Mouse (Mus musculus) MEL (cell line): ENCODE results near the gene Lrrc3c. TPM values are rescaled to one million over a fixed set of nuclear protein-coding genes. Genes with fewer than 3 reads are reported as not detected.
"Not testable (repeated sequence)": the region's sequence is repeated elsewhere in the genome, so short reads cannot be mapped to it uniquely, and the experiment has no call there.

Experiments used
- DNase-seq: peaks from one replicate; pipeline ENCODE4 v3.0.0; 2011; ENCODE audit warnings: low read depth, low spot score
- H3K27ac ChIP-seq: 2 replicates; pipeline ENCODE4 v1.5.1; 2012; ENCODE audit warnings: low read depth, mild to moderate bottlenecking, control low read depth, low read length, moderate library complexity; ENCODE audit not compliant: control insufficient read depth
- H3K27me3 ChIP-seq, 2 experiments: fragments of 150-350 bp in 1 of 2; sonication (generic) in 1 of 2; 2 replicates each; pipeline ENCODE4 v1.6.1; 2012; ENCODE audit warnings: low read length in 2 of 2, mild to moderate bottlenecking in 2 of 2, improper control_type of control experiment in 1 of 2, moderate library complexity in 1 of 2; ENCODE audit not compliant: insufficient read depth in 2 of 2, control insufficient read depth in 1 of 2
- H3K36me3 ChIP-seq, 2 experiments: 2 replicates each; pipeline ENCODE4 v1.6.1; 2012 to 2014; ENCODE audit warnings: low read length in 2 of 2, improper control_type of control experiment in 1 of 2, inconsistent platforms in 1 of 2, mild to moderate bottlenecking in 1 of 2; ENCODE audit not compliant: insufficient read depth in 2 of 2, control insufficient read depth in 1 of 2
- H3K4me1 ChIP-seq, 2 experiments: fragments of 150-350 bp in 1 of 2; sonication (generic) in 1 of 2; 2 replicates each; pipeline ENCODE4 v1.6.1; 2012; ENCODE audit warnings: low read length in 2 of 2, improper control_type of control experiment in 1 of 2, mild to moderate bottlenecking in 1 of 2; ENCODE audit not compliant: insufficient read depth in 2 of 2, control insufficient read depth in 1 of 2
- H3K4me3 ChIP-seq, 2 experiments: fragments of 150-350 bp in 1 of 2; sonication (generic) in 1 of 2; 2 replicates each; pipeline ENCODE4 v1.5.1; 2012; ENCODE audit warnings: low read depth in 2 of 2, low read length in 2 of 2, mild to moderate bottlenecking in 2 of 2, moderate library complexity in 2 of 2, control low read depth in 1 of 2, improper control_type of control experiment in 1 of 2; ENCODE audit not compliant: control insufficient read depth in 1 of 2, insufficient read depth in 1 of 2
- H3K79me2 ChIP-seq: 2 replicates; pipeline ENCODE4 v1.6.1; 2012; ENCODE audit warnings: mild to moderate bottlenecking, low read length, moderate library complexity; ENCODE audit not compliant: control insufficient read depth, poor library complexity, insufficient read depth
- H3K9ac ChIP-seq: 2 replicates; pipeline ENCODE4 v1.6.1; 2012; ENCODE audit warnings: low read depth, mild to moderate bottlenecking, control low read depth, low read length, moderate library complexity; ENCODE audit not compliant: control insufficient read depth, poor library complexity, severe bottlenecking
- H3K9me3 ChIP-seq: fragments of 150-350 bp; sonication (generic); replicated peaks from 2 replicates; pipeline ENCODE4 v1.6.1; 2012; ENCODE audit warnings: mild to moderate bottlenecking, low read length, improper control_type of control experiment, moderate library complexity; ENCODE audit not compliant: insufficient read depth
- ELF1 ChIP-seq: IDR thresholded peaks from 2 replicates; pipeline ENCODE4 v1.6.1; 2014; ENCODE audit warnings: low read depth, mild to moderate bottlenecking, inconsistent platforms, low read length, improper control_type of control experiment, moderate library complexity
- EP300 ChIP-seq, 2 experiments: IDR thresholded peaks; 2 replicates each; pipeline ENCODE4 v1.6.1; 2011; ENCODE audit warnings: improper control_type of control experiment in 2 of 2, low read length in 2 of 2, low read depth in 1 of 2, mild to moderate bottlenecking in 1 of 2
- ETS1 ChIP-seq: IDR thresholded peaks from 2 replicates; pipeline ENCODE4 v1.6.1; 2012; ENCODE audit warnings: low read depth, mild to moderate bottlenecking, inconsistent platforms, low read length, improper control_type of control experiment, moderate library complexity
- GABPA ChIP-seq: IDR thresholded peaks from 2 replicates; pipeline ENCODE4 v1.6.1; 2012; ENCODE audit warnings: low read depth, mild to moderate bottlenecking, inconsistent platforms, low read length, improper control_type of control experiment, moderate library complexity
- GATA1 ChIP-seq: IDR thresholded peaks from 2 replicates; pipeline ENCODE4 v1.6.1; 2011; ENCODE audit warnings: low read depth, low read length, improper control_type of control experiment
- KAT2A ChIP-seq: conservative IDR thresholded peaks from 2 replicates; pipeline ENCODE4 v1.6.1; 2012; ENCODE audit warnings: low read depth, low read length, improper control_type of control experiment, inconsistent platforms
- MAFK ChIP-seq: IDR thresholded peaks from 2 replicates; pipeline ENCODE4 v1.6.1; 2011; ENCODE audit warnings: low read depth, mild to moderate bottlenecking, low read length, improper control_type of control experiment, borderline replicate concordance
- MEF2A ChIP-seq: IDR thresholded peaks from 2 replicates; pipeline ENCODE4 v1.6.1; 2014; ENCODE audit warnings: low read depth, mild to moderate bottlenecking, inconsistent platforms, low read length, improper control_type of control experiment; ENCODE audit not compliant: poor library complexity, insufficient replicate concordance, severe bottlenecking; ENCODE audit errors: extremely low read depth
- MYC ChIP-seq: IDR thresholded peaks from 2 replicates; pipeline ENCODE4 v1.6.1; 2011; ENCODE audit warnings: low read depth, mild to moderate bottlenecking, low read length, improper control_type of control experiment, moderate library complexity
- NRF1 ChIP-seq: IDR thresholded peaks from 2 replicates; pipeline ENCODE4 v1.6.1; 2014; ENCODE audit warnings: low read depth, mild to moderate bottlenecking, inconsistent platforms, low read length, improper control_type of control experiment, moderate library complexity; ENCODE audit not compliant: poor library complexity, insufficient read depth, severe bottlenecking
- RCOR1 ChIP-seq: IDR thresholded peaks from 2 replicates; pipeline ENCODE4 v1.6.1; 2012; ENCODE audit warnings: low read depth, mild to moderate bottlenecking, inconsistent platforms, low read length, improper control_type of control experiment
- TAL1 ChIP-seq: IDR thresholded peaks from 2 replicates; pipeline ENCODE4 v1.6.1; 2012; ENCODE audit warnings: mild to moderate bottlenecking, inconsistent platforms, low read length, moderate library complexity, mixed read lengths
- TCF12 ChIP-seq: IDR thresholded peaks from 2 replicates; pipeline ENCODE4 v1.6.1; 2014; ENCODE audit warnings: low read depth, mild to moderate bottlenecking, inconsistent platforms, low read length, improper control_type of control experiment, moderate library complexity
- ZC3H11A ChIP-seq: IDR thresholded peaks from 2 replicates; pipeline ENCODE4 v1.6.1; 2012; ENCODE audit warnings: low read depth, mild to moderate bottlenecking, inconsistent platforms, low read length, improper control_type of control experiment
- polyA plus RNA-seq, 2 experiments: library from polyadenylated mRNA; stranded (reverse) in 1 of 2; unstranded in 1 of 2; fragments of >175 nt in 1 of 2; fragments of >200 nt in 1 of 2; gene quantifications; 2 replicates each; pipeline versions ENCODE4 v1.2.1 to v1.2.4; 2012; ENCODE audit warnings: low replicate concordance in 2 of 2, low read depth in 1 of 2; ENCODE audit not compliant: insufficient read length in 2 of 2, insufficient read depth in 1 of 2, missing spikeins in 1 of 2
- total RNA-seq: library from RNA; depleted of rRNA; stranded (reverse); fragments of 300-350 nt; gene quantifications from 2 replicates; pipeline ENCODE4 v1.2.3, GENCODE M21; 2012

Gene Lrrc3c
- total and polyA plus RNA-seq, 3 experiments: not detected

DNA sequence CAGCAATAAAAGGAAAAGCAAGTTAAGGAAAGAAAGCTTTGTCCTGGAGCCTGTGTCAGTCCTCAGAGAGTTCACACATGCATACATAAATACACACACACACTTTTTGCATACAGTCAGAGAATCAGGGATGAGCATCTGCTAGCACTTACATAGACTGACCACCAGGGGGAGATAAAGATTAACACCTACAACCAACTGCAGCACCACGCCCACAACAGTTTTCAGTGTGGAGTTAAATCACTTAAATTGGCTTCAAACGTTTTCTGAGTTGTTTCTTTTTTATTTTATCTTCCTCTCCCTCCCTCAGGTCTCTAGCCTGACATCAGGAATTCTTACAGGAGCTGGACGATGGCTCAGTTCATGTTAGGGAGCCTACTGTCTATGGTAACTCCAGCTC, 8.7 kb downstream of the Lrrc3c start (continued):
- TF ChIP-seq MEF2A (no peak), MYC (0 out of 2 replicates have a peak, but pooled peaks have one; percentile 36), KAT2A (no peak), GABPA (no peak), NRF1 (no peak), ZC3H11A (peak; percentile 88)

- no peaks in the 10 kb centered on the region for H3K4me1 ChIP-seq
- no peak for DNase-seq
- no peaks in the 10 kb centered on the region; a peak in 1 of 4 replicates for H3K36me3 ChIP-seq
- no peaks in the 10 kb centered on the region for H3K27me3 ChIP-seq
- H3K27ac ChIP-seq: no peak overlapping the region
- H3K79me2 ChIP-seq: no peaks in the 10 kb centered on the region
- H3K4me3 ChIP-seq: no peak overlapping the region
- no peak overlapping the region for H3K9ac ChIP-seq
- no peaks in the 10 kb centered on the region for H3K9me3 ChIP-seq
- no peak for TF ChIP-seq MAFK
Measured at GRCm38 (mm10) chr11:98620791-98621190, 22.7 kb downstream of the Lrrc3c start.

- not testable (repeated sequence) for H3K4me3 ChIP-seq, H3K4me1 ChIP-seq, H3K9me3 ChIP-seq, H3K27me3 ChIP-seq, H3K27ac ChIP-seq, H3K79me2 ChIP-seq, H3K36me3 ChIP-seq, DNase-seq, H3K9ac ChIP-seq
Measured at GRCm38 (mm10) chr11:98623981-98624380, 25.9 kb downstream of the Lrrc3c start.

GRCm38 (mm10) chr11:98624381-98624780, 26.3 kb downstream of the Lrrc3c start:
- not testable (repeated sequence) for H3K27ac ChIP-seq, H3K9me3 ChIP-seq, H3K79me2 ChIP-seq, H3K4me1 ChIP-seq, H3K36me3 ChIP-seq, H3K9ac ChIP-seq, H3K27me3 ChIP-seq, H3K4me3 ChIP-seq
- peak; percentile 62 for TF ChIP-seq EP300 (IDR thresholded peaks at IDR 0.05; ENCODE audit: low read depth in 1 of 2, low read length in 2 of 2)
- TF ChIP-seq TCF12: peak; percentile 52; the same call in 1 of the 2 replicates
- TF ChIP-seq ETS1: peak; percentile 43; the same call in 1 of the 2 replicates
- peak; percentile 72 for TF ChIP-seq GATA1
- peak; percentile 28; the same call in 1 of the 2 replicates for TF ChIP-seq RCOR1
- TF ChIP-seq ELF1: peak; percentile 59; the same call in 1 of the 2 replicates
- peak; percentile 23; the same call in 1 of the 2 replicates for TF ChIP-seq TAL1
- DNase-seq: peak; percentile 61
